Mouse (Mus musculus): ENCODE results near the gene Extl2.

GRCm38 (mm10) chr3:115963597-115963996 is 43.7 kb upstream of the Extl2 start:
- no peak for TF ChIP-seq CTCF (IDR thresholded peaks at IDR 0.05; ENCODE audit: borderline replicate concordance, extremely low read depth, insufficient read depth, insufficient read length)
- TF ChIP-seq POLR2A (IDR thresholded peaks at IDR 0.05; ENCODE audit: borderline replicate concordance, extremely low read depth, insufficient read depth, insufficient read length, poor library complexity, severe bottlenecking) = no peak
